Mouse (Mus musculus): Measurements from ENCODE around the gene Tssk4.
A peak's percentile ranks its signal among the peaks of the same experiment; 100 is the strongest.

The Tssk4 gene

DNA sequence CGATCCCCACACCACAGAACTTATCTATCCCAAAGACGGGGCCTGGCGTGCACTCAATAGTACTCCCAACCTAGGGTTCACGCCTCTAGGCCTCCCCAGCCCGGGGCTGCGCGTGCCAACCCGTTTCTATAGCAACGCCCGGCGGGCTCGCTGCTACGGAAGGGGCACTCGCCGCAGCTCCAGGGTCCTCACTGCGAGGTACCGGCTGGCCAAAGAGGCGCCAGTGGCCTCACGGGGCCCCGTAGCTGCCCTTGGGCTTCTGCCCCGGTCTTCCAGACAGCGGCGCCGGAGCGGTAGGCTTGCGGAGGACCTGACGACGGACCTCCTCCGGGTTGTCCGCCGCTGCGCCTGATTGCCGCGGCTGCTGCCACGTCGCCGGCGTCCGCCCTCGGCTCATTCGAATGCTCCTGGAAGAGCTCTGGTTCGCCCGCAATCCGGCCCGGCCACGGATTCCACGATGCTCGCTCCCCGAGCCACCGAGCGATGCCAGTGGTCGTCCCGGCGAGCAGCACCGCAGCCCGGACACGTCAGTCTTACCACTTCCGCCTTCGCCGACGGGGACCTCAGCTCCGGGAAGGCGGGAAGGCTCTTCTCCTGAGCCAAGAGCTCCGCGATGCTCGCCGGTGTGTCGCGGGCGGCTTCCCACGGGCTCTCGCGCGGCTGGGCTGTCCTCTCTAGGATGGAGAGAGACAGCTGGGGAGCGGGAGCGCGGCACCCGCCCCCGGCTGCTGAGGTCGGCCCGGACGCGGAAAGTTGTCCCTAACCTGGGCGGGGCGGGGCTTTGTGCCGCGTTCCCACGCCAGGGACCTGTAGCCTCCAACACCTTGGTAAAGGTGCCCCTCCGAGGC, 6.7 kb upstream of the Tssk4 start, which contains the start of gene Tm9sf1:
Gene Tm9sf1 (minus strand): TSS at position 747 of the 848 bp plus-strand sequence.
- DNase-seq (ENCODE audit: low spot score) = peak; percentile 81

DNA sequence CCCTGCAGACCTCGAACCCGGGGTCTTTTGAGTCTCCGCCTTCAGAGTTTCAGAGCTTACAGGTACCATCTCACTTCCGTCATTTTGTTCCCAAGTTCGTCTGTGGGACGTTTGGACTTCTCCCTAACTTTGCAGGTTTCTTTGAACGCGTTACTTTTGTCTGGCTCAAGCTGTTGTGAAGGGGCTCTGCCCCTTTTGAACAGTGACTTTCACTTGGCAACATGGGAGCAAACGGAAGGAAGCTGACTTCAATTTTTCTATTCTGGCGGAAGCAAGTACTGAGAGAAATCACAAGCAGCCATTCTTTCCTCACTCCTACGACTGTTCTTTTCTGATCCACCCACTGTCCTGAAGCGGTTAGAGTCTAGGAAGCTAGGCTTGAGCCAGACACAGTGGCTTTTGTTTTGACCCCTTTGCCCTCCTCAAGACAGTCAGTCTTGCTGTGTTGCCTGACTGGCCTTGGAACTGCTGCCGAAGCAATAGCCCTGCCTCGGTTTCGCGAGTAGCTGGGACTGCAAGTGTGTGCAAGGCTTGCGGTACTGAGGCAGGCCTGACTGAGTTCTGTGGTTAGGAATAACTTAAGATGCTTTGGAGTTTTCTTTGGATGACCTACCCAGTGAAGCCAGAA, 5.6 kb upstream of the Tssk4 start:
- peak; percentile 10 for DNase-seq (ENCODE audit: low spot score)

DNA sequence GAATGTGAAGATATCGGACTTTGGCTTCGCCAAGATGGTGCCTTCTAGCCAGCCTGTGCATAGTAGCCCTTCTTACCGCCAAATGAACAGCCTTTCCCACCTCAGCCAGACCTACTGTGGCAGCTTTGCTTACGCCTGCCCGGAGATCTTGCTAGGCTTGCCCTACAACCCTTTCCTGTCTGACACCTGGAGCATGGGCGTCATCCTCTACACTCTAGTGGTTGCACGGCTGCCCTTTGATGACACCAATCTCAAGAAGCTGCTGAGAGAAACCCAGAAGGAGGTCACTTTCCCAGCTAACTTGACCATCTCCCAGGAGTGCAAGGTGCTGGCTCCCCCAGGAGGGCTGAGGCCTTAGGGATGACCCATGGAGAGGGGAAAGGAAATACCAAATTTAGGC, 1.5 kb downstream of the Tssk4 start:
- DNase-seq (ENCODE audit: low spot score) = no peak

DNA sequence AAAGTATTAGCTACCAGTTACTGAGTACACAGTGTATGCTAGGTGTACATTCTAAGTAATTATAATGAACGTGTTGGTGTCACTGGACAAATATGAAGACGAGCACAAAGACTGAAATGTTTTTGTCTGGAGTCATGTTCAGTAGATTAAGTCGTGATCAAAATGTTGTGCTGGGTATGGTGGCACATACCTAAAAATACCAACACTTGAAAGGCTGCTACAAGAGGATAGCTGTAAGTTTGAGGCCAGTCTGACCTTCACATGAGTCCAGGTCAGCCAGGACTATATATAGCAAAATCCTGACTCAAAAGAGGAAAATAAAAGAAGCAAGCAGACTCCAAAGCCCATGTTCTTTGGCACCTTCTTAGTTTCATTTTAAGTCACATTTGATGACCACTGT, 7.0 kb downstream of the Tssk4 start:
- DNase-seq (ENCODE audit: low spot score) = no peak

DNA sequence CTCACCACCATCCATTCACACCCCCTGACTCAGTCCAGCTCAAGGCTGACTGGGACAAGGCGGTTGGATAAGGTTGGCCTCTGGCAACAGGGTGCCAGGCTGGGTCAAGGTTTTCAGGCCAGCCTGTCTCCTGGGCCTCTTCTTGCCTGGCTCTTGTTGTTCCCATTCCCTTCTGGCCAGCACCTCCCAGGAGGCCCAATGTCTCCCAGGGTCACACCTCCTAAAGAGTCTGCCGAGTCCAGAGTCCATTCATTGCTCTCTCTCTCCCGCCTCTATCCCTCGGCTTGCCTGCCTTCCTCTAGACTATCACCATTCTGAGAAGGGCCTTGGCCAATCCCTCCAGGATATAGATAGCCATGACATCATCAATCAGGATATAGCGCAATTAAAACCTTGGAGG, 8.0 kb downstream of the Tssk4 start:
- no peak for DNase-seq (ENCODE audit: low spot score)

DNA sequence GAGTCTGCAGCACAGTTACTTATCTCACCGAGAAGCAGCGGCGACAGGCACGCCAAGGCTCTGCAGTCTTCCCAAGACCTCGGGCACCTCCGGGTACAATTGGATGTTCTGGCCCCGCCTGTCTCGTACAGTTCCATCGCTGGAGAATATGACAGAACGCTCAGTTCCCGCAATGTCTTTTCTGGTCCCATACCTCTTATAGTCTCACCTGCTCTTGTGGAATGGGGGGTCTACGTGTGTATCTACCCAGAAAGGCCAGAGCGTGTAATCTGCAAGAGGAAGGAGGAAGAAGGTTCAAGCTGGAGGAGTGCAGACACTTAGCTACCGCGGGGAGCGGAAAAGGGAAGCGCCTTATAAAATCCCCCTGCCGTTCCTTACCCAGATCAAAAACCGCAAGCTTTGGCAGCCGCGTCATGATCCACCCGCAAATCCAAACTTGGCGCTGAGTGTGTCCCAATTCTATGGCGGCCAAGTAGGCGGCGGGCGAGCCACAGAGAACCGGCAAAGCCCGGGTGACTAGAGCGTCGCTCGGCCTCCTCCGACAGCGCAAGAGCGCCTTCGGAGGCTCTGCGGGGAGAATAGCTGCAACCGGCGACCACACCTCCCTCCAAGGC, 10.1 kb downstream of the Tssk4 start, which contains the start of gene Mdp1:
Gene Mdp1 (minus strand): TSS at position 549 of the 614 bp plus-strand sequence.
- peak; percentile 77 for DNase-seq (ENCODE audit: low spot score)

DNA sequence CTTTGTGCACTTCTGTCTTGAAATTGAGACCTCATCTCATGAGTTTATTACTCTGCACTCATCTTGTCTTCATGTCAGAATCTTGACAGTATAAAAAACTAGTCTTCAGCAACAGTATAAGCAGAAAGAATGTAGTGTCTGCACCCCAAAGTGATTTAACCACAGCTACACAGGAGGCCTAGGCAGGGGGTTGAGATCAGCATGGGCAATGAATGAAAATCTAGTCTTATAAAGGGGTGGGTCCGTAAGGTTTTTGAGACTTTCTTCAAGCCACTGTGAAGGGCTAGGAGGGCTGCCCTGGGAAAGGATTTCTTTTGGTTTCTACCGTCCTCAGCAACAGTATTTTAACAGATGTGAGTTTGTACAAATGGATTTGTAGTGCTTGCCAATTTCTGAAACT, 10.7 kb downstream of the Tssk4 start:
- DNase-seq (ENCODE audit: low spot score) = no peak

DNA sequence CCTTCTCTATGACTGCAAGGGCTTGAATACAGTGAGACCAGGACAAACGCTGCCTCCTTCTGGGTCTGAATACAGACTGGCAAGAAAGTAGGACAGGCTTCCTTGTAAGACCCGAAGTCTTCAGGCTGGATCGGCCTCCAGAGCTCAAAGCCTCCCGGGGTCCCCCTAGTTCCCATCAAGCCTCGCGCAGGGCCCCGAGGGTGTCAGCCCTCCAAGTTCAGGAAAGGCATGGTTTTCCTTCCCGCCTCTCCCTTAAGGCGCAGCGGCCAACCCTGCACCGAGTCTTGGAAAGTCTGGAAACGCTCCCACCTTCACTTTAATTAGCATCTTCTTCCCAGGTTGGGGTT, 21.5 kb downstream of the Tssk4 start:
- no peak for DNase-seq (ENCODE audit: low spot score)

DNA sequence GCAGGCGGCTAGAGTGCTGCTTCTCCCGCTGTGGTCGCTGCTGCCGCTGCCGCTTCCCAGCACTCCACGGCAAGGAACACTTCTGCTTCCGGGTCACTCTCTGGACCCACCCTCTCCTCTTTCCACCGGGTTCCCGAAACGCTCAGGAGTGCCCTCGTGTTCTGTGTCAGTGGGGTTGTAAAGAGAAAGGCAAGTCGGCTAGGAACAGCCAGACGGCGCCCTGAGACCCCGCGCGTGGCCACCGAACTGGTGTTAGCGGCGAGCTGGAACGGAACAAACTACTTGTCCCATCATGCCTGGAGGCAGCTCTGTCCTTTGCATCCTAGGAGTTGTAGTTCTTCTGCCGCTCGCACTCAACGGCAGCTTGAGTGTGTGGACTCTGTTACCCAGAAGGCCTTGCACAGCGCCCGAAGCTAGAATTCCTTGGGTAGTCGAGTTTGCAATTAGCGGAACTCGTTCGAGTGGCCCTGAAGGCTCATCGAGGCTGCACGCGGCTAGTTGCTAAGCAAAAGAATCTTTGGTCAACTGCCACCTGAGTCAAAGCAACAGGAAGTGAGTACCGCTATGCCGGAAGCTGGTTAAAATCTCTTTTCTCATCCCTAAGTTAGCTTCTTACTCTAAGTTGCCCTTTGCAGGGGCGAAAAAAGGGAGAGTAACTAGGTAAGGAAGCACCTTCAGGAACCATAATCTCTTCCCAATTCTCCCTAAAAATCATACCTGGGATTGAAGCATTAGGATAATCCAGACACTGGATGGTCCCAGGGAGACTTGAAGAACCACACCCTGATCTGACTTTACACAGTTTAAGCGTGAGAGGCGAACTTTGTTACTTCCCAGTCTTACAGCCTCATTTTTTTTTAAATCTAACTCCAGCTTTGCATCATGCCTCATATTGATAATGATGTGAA, 22.1 kb downstream of the Tssk4 start, which contains the start of the genes Gmpr2 and Nedd8:
Gene Gmpr2 (plus strand): TSS at position 109 of the 908 bp plus-strand sequence.
Gene Nedd8 (minus strand): TSS at position 292 of the 908 bp plus-strand sequence.
- DNase-seq (ENCODE audit: low spot score) = peak; percentile 97

DNA sequence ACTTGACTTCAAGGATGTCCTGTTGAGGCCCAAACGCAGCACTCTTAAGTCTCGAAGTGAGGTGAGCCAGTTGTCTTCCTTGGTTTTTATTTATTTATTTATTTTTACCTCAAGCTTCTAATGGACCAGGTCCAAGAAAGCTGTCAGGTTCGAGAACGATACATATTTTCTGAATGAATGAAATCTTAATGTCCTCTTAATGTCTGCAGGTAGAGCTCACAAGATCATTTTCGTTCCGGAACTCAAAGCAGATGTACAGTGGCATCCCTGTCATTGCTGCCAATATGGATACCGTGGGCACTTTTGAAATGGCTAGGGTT, 22.7 kb downstream of the Tssk4 start:
- no peak for DNase-seq (ENCODE audit: low spot score)

DNA sequence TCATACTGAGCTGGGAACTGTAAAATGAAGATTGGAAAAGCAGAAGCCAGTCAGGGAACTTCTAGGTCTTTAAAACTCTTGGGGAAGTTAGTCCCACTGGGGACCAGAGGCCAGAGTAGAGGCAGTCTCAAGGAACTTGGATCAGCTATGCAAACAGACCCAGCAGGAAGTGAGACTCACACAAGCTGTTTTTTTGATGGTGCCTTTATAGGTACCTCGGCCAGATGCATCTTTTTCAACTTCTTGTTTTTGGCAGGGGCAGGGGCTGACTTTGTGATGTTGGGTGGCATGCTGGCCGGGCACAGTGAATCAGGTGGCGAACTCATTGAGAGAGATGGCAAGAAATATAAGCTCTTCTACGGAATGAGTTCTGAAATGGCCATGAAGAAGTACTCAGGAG, 27.6 kb downstream of the Tssk4 start:
- DNase-seq (ENCODE audit: low spot score) = no peak

DNA sequence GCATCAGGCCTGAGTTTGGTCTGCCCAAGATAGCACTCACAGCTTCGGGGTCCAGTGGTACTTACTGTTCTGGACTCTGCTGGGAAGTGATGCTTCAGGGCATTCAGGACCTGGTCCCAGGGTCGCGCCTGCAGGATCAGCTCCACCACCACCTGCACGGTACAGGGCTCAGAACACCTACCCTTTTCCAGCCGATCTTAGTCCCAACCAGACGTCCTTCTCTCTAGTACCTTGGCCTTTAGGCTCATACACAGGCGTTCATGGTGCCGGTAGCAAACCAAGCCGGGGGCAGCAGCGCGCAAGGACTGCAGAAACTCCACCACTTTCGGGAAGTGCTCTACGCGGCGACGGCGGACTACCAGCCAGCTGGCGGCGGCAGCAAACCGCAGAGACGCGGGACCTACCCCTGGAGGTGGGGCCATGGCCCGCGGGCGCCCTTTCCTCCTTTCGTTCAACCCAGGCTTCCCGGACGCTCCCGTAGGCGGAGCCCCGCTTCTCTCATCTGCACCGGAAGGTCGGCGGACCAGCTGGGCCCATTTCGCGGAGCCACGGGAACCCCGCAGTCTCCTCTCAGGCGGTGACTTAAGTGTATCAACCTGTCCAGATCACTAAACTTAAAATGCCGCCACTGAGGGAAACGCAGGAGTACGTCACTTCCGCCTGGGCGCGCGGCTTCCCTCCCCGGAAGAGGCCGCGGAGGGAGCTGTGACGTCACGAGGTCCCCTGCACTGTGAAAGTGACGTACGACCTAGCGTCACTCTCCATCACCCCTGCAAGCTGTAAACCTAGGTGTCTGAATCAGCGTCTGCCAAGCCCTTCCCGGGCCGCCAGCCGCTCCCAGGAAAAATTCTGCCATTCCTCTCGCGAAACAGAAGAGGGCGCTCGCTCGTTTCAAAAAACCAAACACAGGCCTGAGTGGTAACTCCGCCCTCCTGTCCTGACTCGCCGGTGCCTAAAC, 31.5 kb downstream of the Tssk4 start, which contains the start of gene Tinf2:
Gene Tinf2 (minus strand): TSS at position 661 of the 958 bp plus-strand sequence.
- DNase-seq (ENCODE audit: low spot score) = peak; percentile 94

DNA sequence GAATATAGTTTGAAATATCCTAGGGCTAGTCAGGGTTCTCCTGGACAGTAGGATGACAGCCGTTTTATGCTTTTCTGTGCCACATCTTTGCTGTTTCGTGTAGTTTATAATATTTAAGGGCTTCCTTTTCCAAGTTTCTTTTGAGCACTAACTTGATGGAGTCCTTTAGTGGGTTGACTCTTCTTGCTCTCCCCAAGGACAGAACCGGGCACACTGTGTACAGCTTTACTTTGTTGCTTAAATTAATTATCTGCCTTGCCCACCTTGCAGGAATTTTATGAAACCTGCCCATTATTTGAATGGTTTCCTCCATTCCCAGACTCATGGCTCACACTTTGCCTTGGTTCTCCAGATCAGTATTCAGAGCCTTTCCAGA, 32.1 kb downstream of the Tssk4 start:
- no peak for DNase-seq (ENCODE audit: low spot score)

DNA sequence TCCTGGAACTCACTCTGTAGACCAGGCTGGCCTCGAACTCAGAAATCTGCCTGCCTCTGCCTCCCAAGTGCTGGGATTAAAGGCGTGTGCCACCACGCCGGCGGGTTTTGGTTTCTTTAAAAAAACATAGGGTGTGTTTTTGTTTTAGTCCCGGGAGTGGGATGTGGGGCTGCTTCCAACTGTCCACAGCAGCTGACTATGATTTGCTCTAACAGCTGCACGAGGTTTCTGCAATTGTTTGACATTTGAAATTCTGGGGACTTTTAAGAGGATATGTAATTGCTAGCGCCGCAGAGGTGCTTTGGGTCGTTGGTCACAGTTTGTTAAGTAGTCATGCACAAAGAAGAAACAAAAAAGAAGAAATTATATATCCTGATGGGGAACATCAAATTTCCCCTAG, 39.4 kb downstream of the Tssk4 start:
- DNase-seq (ENCODE audit: low spot score) = no peak

DNA sequence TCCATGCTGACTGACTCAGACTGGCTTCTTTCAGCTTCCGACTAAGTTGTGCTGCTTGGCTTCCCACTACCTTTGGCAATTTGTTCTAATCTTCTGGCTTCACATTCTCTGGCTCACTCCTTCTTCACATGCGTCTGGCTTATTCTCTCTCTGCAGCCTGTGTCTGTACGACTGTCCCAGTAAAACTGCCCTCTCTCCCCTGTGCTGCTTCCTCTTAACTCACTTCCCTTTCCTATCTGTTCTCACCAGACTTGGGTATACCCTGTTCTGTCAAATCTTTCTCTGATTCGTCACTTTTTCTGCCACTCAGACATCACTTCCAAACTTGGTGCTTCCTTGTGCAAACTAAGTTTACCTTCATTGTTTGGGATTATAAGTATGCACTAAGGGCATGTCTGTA, 47.2 kb downstream of the Tssk4 start:
- DNase-seq (ENCODE audit: low spot score) = no peak

DNA sequence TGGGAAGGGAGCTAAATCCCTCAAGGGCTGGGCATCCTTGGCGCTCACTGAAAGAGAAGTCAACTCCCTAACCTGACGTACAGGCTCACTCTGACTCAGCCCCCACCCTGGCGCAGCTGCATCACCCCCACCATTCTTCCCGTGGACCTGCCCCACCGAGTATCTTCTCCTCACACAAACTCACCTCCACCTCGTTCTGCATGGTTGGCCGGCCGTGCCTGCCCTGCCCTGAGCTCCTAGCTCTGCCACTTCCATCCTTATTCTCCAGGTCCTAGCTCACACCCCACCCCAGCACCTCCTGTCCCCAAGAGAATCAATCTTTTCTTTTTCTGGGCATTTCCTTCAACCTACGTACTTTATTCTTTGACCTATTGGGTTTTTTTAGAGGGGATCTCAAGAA, 51.1 kb downstream of the Tssk4 start:
- DNase-seq (ENCODE audit: low spot score) = no peak

Measured in lung, postnatal 25 days (tissue).